Mouse (Mus musculus) heart, adult 18-20 months (tissue): ENCODE data around the gene 4930579F01Rik. TPM values are rescaled to one million over a fixed set of nuclear protein-coding genes. Genes with fewer than 3 reads are reported as not detected.

ENCODE experiments used
- total RNA-seq, 2 experiments: library from RNA; stranded (reverse); gene quantifications; 2 replicates each; pipeline ENCODE4 v1.2.3; 2021

4930579F01Rik gene
- total RNA-seq, 2 experiments from 2014 or later: not detected

Other genes starting within 250 kb of the 4930579F01Rik start
- gene Dapp1, start 212.3 kb downstream of the 4930579F01Rik start, total RNA-seq: 1 to 10 TPM; 5.4 to 9.7 TPM
- gene 1110002E22Rik, start 128.8 kb downstream of the 4930579F01Rik start, total RNA-seq: 10 to 100 TPM; 37.3 to 51.9 TPM
- gene Gm5105, start 126.4 kb downstream of the 4930579F01Rik start, total RNA-seq: 1 to 10 TPM; 1.1 to 1.2 TPM
- gene Trmt10a, start 50.4 kb downstream of the 4930579F01Rik start, total RNA-seq: 1 to 10 TPM; 1.9 to 2.0 TPM
- 1 to 10 TPM; 7.3 to 7.8 TPM for gene Mttp, start 48.9 kb downstream of the 4930579F01Rik start, total RNA-seq
- under 1 TPM; 0.45 to 0.93 TPM for gene Adh7, start 23.9 kb upstream of the 4930579F01Rik start, total RNA-seq
- 10 to 100 TPM; 31.3 to 42.9 TPM for gene Adh1, start 67.2 kb upstream of the 4930579F01Rik start, total RNA-seq
- gene Adh6a, start 119.5 kb upstream of the 4930579F01Rik start, total RNA-seq: not detected
- gene Adh6b, start 147.9 kb upstream of the 4930579F01Rik start, total RNA-seq: 1 to 10 TPM; 1.2 to 2.2 TPM
- gene Adh4, start 221.6 kb upstream of the 4930579F01Rik start, total RNA-seq: not detected
- 10 to 100 TPM; 82.4 to 89.7 TPM for gene Adh5, start 249.3 kb upstream of the 4930579F01Rik start, total RNA-seq